Mouse (Mus musculus) MEL (cell line): ENCODE data around the gene Fgfr2.

Experiments
- CTCF ChIP-seq, 3 experiments: IDR thresholded peaks in 2 of 3; conservative IDR thresholded peaks in 1 of 3; 2 replicates each; pipeline ENCODE4 v1.5.1; 2011 to 2012; ENCODE audit warnings: low read length in 3 of 3, low read depth in 2 of 3, mild to moderate bottlenecking in 2 of 3, improper control_type of control experiment in 1 of 3, inconsistent platforms in 1 of 3, mixed read lengths in 1 of 3, moderate library complexity in 1 of 3; ENCODE audit not compliant: control insufficient read depth in 1 of 3, insufficient read depth in 1 of 3, poor library complexity in 1 of 3, severe bottlenecking in 1 of 3
- EP300 ChIP-seq, 2 experiments: IDR thresholded peaks; 2 replicates each; pipeline ENCODE4 v1.6.1; 2011; ENCODE audit warnings: improper control_type of control experiment in 2 of 2, low read length in 2 of 2, low read depth in 1 of 2, mild to moderate bottlenecking in 1 of 2
- KAT2A ChIP-seq: conservative IDR thresholded peaks from 2 replicates; pipeline ENCODE4 v1.6.1; 2012; ENCODE audit warnings: low read depth, low read length, improper control_type of control experiment, inconsistent platforms
- MAFK ChIP-seq: IDR thresholded peaks from 2 replicates; pipeline ENCODE4 v1.6.1; 2011; ENCODE audit warnings: low read depth, mild to moderate bottlenecking, low read length, improper control_type of control experiment, borderline replicate concordance
- MAX ChIP-seq: IDR thresholded peaks from 2 replicates; pipeline ENCODE4 v1.6.1; 2011; ENCODE audit warnings: low read length, improper control_type of control experiment
- POLR2A ChIP-seq, 2 experiments: IDR thresholded peaks; 2 replicates each; pipeline ENCODE4 v1.6.1; 2011 to 2012; ENCODE audit warnings: low read length in 2 of 2, mild to moderate bottlenecking in 2 of 2, control low read depth in 1 of 2, improper control_type of control experiment in 1 of 2, low read depth in 1 of 2, moderate library complexity in 1 of 2; ENCODE audit not compliant: control insufficient read depth in 1 of 2, insufficient read depth in 1 of 2, poor library complexity in 1 of 2
- SMC3 ChIP-seq: IDR thresholded peaks from 2 replicates; pipeline ENCODE4 v1.6.1; 2011; ENCODE audit warnings: low read depth, low read length, improper control_type of control experiment
- ZKSCAN1 ChIP-seq: IDR thresholded peaks from 2 replicates; pipeline ENCODE4 v1.6.1; 2012; ENCODE audit warnings: low read depth, mild to moderate bottlenecking, inconsistent platforms, low read length, improper control_type of control experiment, moderate library complexity

- no peak for TF ChIP-seq CTCF (IDR thresholded peaks at IDR 0.05 in 2 of 3, conservative IDR thresholded peaks at IDR 0.05 in 1 of 3; ENCODE audit: control insufficient read depth in 1 of 3, insufficient read depth in 1 of 3, low read depth in 2 of 3, low read length in 3 of 3, poor library complexity in 1 of 3, severe bottlenecking in 1 of 3)
- TF ChIP-seq ZKSCAN1, result no peak
- TF ChIP-seq MAX, result no peak
- no peak for TF ChIP-seq MAFK
- TF ChIP-seq KAT2A, result no peak
- TF ChIP-seq SMC3, result no peak
- no peak for TF ChIP-seq POLR2A (IDR thresholded peaks at IDR 0.05; ENCODE audit: control insufficient read depth in 1 of 2, insufficient read depth in 1 of 2, low read depth in 1 of 2, low read length in 2 of 2, poor library complexity in 1 of 2)
- no peak for TF ChIP-seq EP300 (IDR thresholded peaks at IDR 0.05; ENCODE audit: low read depth in 1 of 2, low read length in 2 of 2)
These were observed 1346.9 kb downstream of the Fgfr2 start for GRCm38 (mm10) chr7:131776191-131776752.
